Mouse (Mus musculus): ENCODE results near the gene Hspa1a. TPM values are rescaled to one million over a fixed set of nuclear protein-coding genes. Genes with fewer than 3 reads are reported as not detected.
"Not testable (repeated sequence)": the region's sequence is repeated elsewhere in the genome, so short reads cannot be mapped to it uniquely, and the experiment has no call there.

Gene Hspa1a
- total RNA-seq, 1 experiment from 2014 or later, result 8.6 TPM

DNA sequence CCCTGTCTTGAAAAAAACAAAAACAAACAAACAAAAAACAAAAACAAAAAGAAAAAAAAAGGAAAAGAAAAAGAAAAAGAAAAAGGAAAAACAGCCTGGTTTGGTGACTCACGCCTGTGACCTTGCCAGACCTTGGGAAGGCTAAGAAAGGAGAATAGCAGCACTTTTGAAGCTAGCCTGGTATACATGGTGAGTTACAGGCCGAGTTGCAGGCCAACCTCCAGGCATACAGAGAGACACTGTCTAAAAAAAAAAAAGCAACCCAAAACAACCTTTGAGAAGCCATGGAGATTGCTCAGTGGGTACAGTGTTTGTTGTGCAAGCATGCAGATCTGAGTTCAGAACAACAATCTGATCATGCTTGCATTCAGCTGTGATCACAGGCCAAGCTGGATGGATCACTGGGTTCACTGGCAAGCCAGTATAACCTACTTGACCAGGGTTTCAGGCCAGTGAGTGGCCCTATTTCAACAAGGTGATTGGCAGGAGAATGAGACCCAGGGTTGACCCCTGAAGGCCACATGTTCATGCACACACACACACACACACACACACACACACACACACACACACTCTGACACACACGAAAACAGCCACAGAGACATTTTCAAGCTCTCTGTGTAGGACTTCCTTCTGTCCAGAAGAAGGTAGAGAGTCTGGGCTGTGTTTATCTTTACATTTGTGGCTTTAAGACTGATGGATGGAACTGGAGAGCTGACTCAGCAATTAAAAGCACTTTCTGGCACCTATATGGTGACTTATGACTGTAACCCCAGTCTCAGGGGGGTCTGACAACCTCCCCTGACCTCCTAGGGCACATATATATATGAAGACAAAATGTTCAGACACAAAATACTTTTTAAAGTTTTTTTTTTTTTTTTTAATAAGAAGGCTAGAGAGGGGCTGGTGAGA is 3.9 kb upstream of the Hspa1a start:
- ATAC-seq (replicated peaks; ENCODE audit: insufficient number of reproducible peaks, low FRiP score, low TSS enrichment, poor library complexity, severe bottlenecking), result no peak

DNA sequence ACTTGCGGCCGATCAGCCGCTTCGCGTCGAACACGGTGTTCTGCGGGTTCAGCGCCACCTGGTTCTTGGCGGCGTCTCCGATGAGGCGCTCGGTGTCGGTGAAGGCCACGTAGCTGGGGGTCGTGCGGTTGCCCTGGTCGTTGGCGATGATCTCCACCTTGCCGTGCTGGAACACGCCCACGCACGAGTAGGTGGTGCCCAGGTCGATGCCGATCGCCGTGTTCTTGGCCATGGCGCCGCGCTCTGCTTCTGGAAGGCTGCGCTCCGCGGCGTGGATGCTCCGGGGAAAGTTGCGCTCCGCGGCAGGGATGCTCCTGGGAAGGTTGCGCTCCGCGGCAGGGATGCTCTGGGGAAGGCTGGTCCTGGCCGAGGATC is 275 bp downstream of the Hspa1a start:
- ATAC-seq (replicated peaks; ENCODE audit: insufficient number of reproducible peaks, low FRiP score, low TSS enrichment, poor library complexity, severe bottlenecking), result not testable (repeated sequence)

DNA sequence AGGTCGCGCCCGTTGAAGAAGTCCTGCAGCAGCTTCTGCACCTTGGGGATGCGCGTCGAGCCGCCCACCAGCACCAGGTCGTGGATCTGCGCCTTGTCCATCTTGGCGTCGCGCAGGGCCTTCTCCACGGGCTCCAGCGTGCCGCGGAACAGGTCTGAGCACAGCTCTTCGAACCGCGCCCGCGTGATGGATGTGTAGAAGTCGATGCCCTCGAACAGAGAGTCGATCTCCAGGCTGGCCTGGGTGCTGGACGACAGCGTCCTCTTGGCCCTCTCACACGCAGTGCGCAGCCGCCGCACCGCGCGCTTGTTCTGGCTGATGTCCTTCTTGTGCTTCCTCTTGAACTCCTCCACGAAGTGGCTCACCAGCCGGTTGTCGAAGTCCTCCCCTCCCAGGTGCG is 1.1 kb downstream of the Hspa1a start:
- ATAC-seq (replicated peaks; ENCODE audit: insufficient number of reproducible peaks, low FRiP score, low TSS enrichment, poor library complexity, severe bottlenecking), result not testable (repeated sequence)

DNA sequence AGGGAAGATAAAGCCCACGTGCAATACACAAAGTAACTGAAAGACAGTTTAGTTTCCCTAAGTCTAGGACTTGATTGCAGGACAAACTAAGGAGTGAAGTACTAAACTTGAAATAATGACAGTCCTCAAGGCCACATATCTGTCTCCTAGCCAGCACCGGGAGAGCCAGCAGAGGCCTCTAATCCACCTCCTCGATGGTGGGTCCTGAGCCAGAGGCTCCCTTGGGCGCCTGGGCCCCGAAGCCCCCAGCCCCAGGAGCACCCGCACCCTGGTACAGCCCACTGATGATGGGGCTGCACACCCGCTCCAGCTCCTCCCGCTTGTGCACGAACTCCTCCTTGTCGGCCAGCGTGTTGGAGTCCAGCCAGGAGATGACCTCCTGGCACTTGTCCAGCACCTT is 2.1 kb downstream of the Hspa1a start, which contains the start of gene Gm20481:
Gene Gm20481 (plus strand): TSS at position 91 of the 400 bp plus-strand sequence.
- ATAC-seq (replicated peaks; ENCODE audit: insufficient number of reproducible peaks, low FRiP score, low TSS enrichment, poor library complexity, severe bottlenecking), result not testable (repeated sequence)

DNA sequence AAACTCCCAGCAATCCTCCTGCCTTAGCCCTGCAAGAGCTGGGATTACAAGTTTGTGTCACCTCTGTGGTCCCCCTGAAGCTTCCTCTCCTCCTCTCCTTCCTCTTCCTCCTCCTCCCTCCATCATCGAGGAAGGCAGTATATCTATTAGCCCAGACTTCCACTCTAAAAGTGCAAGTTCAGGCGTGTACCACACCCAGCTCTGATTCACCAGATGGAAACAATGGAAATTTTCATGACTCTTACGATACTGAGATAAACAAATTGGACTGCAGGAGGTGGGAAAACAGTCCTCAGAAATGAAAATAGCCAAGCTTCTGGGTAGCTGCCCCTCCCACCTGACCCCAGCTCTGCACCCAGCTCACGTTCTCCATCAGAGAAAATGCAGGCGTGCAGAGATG is 6.3 kb downstream of the Hspa1a start:
- ATAC-seq (replicated peaks; ENCODE audit: insufficient number of reproducible peaks, low FRiP score, low TSS enrichment, poor library complexity, severe bottlenecking), result no peak

DNA sequence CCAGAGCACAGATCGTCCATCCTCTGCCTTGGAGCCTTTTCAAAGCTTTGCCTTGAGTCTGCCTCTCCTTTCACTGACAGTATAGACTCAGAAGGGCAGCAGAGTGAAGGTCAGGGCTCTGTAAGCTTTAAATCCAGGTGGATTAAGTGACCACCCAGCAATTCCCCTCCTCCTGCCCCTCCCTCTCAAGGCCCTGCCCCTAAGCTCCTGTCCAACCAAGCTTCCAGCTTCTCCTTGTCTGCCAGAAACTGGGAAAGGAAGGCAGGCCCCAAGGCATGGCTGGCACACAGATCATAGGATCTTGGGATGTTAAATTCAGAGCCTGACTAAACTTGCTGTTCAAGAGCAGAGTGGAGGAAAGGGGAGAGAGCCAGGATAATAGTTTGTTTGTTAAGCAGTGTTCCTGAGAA is 7.3 kb downstream of the Hspa1a start:
- ATAC-seq (replicated peaks; ENCODE audit: insufficient number of reproducible peaks, low FRiP score, low TSS enrichment, poor library complexity, severe bottlenecking), result no peak

DNA sequence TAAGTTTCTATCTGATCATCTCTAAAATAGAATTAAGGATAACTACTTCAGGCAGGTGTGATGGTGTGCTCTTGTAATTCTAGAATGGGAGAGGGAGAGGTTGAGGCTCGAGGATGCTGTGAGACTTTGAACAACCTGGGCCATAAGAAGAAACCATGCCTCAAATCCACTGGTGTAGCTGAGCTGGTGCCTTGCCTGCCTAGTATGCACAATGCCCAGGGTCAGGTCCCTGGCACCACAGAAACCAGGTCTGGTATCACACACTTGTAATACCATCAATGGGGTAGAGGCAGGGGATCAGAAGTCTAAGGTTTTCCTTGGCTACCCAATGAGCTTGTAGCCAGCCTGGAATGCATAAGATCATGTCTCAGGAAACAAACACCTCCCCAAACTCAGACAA is 9.1 kb downstream of the Hspa1a start:
- ATAC-seq (replicated peaks; ENCODE audit: insufficient number of reproducible peaks, low FRiP score, low TSS enrichment, poor library complexity, severe bottlenecking), result no peak

DNA sequence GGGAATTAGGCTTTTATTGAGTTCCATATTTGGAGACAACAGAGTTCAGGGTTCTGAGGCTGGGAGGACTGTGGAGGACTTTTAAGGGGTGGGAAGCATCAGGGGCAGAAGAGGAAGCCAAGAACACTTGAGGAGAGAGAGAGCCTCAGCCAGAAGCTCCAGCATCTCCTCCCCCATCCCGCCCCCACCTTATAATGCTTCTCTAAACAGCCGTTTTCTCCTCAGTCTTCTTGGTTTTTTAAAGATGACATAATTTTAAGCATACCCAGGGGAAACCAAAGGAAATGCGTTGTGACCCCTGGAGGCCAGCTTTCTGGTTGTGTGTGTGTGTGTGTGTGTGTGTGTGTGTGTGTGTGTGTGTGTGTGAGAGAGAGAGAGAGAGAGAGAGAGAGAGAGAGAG is 9.8 kb downstream of the Hspa1a start:
- ATAC-seq (replicated peaks; ENCODE audit: insufficient number of reproducible peaks, low FRiP score, low TSS enrichment, poor library complexity, severe bottlenecking), result no peak

DNA sequence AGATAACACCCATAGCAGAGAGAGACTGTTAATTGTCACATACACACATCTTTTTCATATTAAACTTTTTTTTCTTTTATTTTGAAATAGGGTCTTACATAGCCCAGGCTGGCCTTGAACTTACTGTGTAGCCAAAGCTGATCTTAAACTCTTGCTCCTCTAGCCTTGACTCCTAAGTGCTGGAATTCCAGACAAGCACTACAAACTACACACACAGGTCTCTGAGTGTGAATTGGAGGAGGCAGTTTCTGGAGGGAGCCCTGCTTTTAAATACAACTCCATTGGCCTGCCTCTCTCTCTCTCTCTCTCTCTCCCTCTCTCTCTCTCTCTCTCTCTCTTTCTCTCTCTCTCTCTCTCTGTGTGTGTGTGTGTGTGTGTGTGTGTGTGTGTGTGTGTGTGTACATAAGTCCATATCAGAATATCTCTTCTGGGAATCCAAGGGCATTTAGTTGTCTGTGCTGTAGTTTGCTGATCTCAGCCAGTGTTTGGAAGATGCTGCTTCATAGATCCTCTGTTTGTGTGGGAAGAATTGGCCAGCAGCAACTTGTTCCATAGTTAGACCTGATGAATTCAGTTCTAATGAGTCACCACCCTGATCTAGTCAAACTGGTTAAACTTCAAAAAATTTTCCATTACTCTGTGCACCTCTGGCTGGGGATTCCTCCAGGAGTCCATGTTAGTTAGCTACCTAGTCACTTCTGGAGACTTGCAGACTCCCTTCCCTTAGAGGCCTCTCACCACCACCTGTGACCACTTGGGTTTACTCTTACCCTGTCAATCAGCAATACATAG is 11.1 kb downstream of the Hspa1a start:
- no peak for ATAC-seq (replicated peaks; ENCODE audit: insufficient number of reproducible peaks, low FRiP score, low TSS enrichment, poor library complexity, severe bottlenecking)

DNA sequence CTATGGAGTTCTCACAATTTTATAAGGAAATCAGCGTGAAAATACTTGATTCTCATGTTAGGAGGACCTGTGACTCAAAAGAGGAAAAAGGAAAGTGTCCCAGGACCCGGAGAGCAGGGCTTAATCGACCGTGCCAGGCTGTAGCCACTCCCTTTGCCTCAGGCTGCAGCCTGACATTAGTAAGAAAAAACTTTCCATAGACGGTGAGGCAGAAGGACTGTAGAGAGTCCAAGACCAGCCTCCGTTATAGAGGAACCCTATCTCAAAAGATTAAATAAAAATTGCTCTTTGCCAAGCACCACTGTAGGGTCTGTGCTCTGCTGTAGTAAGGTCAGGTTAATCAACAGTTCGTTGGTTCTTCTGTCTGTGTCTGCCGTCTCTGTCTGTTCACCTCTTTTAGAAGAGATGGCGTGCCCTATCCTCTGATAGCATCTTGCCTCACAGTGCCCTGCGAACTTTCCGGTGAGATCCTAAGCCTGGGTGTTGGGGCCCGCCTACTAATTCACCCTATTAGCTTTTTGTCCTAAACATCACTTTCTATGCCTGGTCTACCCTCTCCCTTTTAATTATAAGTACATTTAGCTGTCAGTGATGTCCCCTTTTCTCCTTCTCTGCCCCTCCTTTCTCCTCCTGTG is 12.0 kb downstream of the Hspa1a start:
- ATAC-seq (replicated peaks; ENCODE audit: insufficient number of reproducible peaks, low FRiP score, low TSS enrichment, poor library complexity, severe bottlenecking), result no peak

DNA sequence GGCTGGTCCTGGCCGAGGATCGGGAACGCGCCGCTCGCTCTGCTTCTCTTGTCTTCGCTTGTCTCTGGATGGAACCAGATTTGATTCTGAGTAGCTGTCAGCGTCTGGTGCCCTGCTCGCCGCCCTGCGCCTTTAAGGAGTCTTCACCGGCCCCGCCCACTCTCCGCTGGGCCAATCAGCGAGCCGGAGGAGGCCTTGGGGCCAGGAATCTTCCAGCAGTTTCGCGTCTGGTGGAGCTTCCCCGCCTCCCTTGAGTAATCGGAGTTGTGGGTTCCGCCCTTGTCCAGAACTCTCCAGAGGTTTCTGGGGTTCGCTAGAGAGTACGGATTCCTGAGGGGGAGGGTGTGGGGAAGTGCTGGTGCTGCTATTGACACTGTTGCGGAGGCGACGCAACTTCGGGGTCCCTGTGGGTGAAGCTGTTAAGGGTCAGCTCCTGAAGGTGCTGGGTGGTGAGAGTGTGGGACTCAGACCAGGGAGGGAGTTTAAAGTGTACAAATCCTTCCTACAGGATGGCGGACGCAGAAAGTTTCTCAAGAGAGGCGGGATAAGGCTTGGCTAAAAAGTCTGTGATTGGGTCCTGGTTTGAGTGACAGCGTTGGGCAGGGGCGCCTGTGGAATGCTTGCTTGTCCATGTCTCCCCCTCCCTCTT is 12.7 kb downstream of the Hspa1a start, which contains the start of gene Hspa1b:
Gene Hspa1b (minus strand): TSS at position 109 of the 649 bp plus-strand sequence.
- peak; percentile 98 for ATAC-seq (replicated peaks; ENCODE audit: insufficient number of reproducible peaks, low FRiP score, low TSS enrichment, poor library complexity, severe bottlenecking)

DNA sequence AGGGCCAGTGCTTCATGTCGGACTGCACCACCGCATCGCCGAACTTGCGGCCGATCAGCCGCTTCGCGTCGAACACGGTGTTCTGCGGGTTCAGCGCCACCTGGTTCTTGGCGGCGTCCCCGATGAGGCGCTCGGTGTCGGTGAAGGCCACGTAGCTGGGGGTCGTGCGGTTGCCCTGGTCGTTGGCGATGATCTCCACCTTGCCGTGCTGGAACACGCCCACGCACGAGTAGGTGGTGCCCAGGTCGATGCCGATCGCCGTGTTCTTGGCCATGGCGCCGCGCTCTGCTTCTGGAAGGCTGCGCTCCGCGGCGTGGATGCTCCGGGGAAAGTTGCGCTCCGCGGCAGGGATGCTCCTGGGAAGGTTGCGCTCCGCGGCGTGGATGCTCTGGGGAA is 13.2 kb downstream of the Hspa1a start:
- 0 out of 2 replicates have a peak, but pooled peaks have one; percentile 1 for ATAC-seq (replicated peaks; ENCODE audit: insufficient number of reproducible peaks, low FRiP score, low TSS enrichment, poor library complexity, severe bottlenecking)

DNA sequence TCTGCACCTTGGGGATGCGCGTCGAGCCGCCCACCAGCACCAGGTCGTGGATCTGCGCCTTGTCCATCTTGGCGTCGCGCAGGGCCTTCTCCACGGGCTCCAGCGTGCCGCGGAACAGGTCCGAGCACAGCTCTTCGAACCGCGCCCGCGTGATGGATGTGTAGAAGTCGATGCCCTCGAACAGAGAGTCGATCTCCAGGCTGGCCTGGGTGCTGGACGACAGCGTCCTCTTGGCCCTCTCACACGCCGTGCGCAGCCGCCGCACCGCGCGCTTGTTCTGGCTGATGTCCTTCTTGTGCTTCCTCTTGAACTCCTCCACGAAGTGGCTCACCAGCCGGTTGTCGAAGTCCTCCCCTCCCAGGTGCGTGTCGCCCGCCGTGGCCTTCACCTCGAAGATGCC is 14.0 kb downstream of the Hspa1a start:
- not testable (repeated sequence) for ATAC-seq (replicated peaks; ENCODE audit: insufficient number of reproducible peaks, low FRiP score, low TSS enrichment, poor library complexity, severe bottlenecking)

DNA sequence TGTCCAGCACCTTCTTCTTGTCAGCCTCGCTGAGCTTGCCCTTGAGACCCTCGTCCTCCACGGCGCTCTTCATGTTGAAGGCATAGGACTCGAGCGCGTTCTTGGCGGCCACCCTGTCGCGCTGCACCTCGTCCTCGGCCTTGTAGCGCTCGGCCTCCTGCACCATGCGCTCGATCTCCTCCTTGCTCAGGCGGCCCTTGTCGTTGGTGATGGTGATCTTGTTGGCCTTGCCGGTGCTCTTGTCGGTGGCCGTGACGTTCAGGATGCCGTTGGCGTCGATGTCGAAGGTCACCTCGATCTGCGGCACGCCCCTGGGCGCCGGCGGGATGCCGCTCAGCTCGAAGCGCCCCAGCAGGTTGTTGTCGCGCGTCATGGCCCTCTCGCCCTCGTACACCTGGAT is 14.7 kb downstream of the Hspa1a start:
- ATAC-seq (replicated peaks; ENCODE audit: insufficient number of reproducible peaks, low FRiP score, low TSS enrichment, poor library complexity, severe bottlenecking), result not testable (repeated sequence)

DNA sequence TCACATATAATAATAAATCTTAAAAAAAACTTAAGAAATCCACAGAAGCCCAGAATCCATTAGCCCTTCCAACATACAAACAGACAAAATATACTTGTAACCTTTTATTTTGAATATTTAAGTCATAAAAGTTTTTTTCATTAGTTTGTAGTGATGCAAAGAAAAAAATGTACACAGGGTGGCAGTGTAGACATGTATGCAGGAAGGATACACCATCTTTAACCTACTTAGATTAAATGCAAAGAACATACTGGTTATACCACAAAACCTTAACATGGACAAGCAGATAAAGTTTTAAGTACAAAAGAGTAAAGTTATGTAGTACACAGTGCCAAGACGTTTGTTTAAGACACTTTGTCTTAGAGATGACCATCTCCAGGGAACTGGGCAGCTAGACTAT is 15.6 kb downstream of the Hspa1a start:
- no peak for ATAC-seq (replicated peaks; ENCODE audit: insufficient number of reproducible peaks, low FRiP score, low TSS enrichment, poor library complexity, severe bottlenecking)

DNA sequence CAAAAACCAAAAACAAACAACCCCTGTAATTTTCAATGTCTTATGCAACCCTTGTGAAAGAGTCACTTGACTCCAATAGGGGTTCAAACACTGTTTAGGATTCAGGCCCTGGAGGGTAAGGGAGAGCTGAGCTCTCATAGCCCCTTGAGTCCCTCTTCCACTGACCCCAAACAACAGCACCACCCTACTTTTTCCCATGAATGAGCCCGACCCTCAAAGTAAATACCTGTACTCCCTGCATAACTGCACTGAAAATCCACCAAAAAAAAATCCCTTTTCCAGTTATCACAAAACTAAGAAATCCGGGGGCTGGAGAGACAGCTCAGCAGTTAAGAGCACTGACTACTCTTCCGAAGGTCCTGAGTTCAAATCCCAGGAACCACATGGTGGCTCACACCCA is 16.1 kb downstream of the Hspa1a start:
- no peak for ATAC-seq (replicated peaks; ENCODE audit: insufficient number of reproducible peaks, low FRiP score, low TSS enrichment, poor library complexity, severe bottlenecking)

DNA sequence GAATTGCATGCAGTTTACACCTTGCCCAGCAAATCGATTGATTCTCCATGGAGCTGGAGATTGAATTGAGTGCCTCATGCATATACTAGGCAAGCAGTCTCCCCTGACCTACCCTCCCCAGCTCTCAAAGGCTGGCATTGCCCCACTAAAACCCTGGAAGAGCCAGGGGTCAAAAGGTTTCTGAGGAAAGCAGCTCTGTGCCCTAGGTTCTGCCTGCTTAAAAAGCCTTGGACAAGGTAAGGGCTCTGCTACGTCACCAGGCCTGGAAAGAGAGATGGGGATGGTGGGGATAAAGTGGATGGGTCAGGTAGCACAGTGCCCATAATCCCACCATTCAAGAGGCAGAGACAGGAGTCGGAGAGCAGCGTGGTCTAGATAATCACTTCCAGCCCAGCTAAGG is 17.1 kb downstream of the Hspa1a start:
- no peak for ATAC-seq (replicated peaks; ENCODE audit: insufficient number of reproducible peaks, low FRiP score, low TSS enrichment, poor library complexity, severe bottlenecking)

DNA sequence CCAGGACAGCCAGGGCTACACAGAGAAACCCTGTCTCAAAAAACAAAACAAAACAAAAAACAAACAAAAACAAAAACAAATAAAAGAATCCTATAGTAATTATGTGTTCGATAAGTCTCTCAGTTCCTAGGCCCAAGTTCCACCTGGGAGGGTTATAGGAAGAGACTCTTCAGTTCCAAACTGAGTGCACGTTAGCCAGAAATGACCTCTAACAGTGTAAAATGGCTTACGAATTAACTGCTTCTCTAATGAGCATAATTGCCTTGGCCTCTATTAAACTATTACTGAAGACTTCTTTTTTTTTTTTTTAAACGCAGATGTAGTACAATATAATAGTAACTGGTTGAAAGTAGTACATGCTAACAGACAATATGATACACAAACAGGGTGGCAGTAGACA is 18.1 kb downstream of the Hspa1a start:
- no peak for ATAC-seq (replicated peaks; ENCODE audit: insufficient number of reproducible peaks, low FRiP score, low TSS enrichment, poor library complexity, severe bottlenecking)

DNA sequence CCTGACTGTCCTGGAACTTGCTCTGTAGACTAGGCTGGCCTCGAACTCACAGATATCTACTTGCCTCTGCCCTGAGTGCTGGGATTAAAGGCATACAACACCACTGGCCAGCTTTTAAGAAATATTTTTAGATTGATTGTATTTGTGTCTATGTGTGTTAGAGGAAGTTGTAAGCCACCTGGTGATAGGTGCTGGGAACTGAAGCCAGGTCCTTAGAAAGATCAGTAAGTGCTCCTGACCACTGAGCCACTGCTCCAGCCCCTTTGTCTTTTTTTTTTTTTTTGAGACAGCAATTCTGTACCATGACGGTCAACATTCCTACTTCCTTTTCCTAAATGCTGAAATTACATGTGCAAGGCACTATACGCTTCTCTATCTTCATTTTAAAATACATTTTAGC is 18.7 kb downstream of the Hspa1a start:
- no peak for ATAC-seq (replicated peaks; ENCODE audit: insufficient number of reproducible peaks, low FRiP score, low TSS enrichment, poor library complexity, severe bottlenecking)

All from monocyte, adult 5-6 weeks (primary cell).